20 mouse cellular contexts compared by ENCODE assay signal in the genomic region with DNA sequence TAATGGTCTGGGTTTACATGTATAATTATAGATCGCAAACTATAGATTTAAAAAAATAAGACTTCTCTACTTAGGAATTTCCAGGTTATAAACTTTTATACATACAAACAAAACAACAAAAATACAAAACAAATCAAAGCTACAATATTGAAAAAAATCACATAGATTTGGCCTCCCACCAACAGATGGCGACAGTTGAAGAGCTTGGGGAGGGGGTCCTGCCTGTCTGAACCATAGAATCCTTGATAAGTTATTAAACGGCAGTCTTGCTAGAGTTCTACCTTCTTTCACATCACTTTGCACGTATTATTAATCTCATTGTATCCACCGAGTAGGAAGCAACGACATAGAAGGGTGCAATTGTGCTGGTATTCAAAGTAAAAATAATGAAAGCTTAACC.
A peak's percentile ranks its signal among the peaks of the same experiment; 100 is the strongest.
DNase-seq lines count a peak whose midpoint lies in the region; TF ChIP-seq lines count a peak whose summit lies in the region.
"Had no signal": no experiment of that assay in that cellular context is flagged by ENCODE, and none has a peak within 500 bp of the region (broad histone marks: within the 10 kb centered on the region; RNA-seq: fewer than 3 reads in every experiment).

No protein-coding gene starts in this region.

- no peak for DNase-seq in left cerebral cortex, adult 2 months (ENCODE audit: extremely low spot score in 1 of 2, low spot score in 2 of 2)
- no peak for DNase-seq in left cerebral cortex, adult 18-20 months (ENCODE audit: low spot score in 2 of 2)
- no peak for DNase-seq in MEL (ENCODE audit: low read depth, low spot score)
- DNase-seq in naive thymus-derived CD4-positive, alpha-beta T cell, adult 2 months (ENCODE audit: low read depth): peak; percentile 37
- DNase-seq in thymus, postnatal 14 days: peak; percentile 54
- DNase-seq in embryonic facial prominence, embryonic 10.5 days (ENCODE audit: low spot score): no peak
- no peak for DNase-seq in ovary, postnatal 10 days (ENCODE audit: low spot score)
- DNase-seq in c-Kit-positive CD71-positive TER-119-positive erythroid progenitor cells, embryonic 14.5 days (ENCODE audit: low spot score): no peak
- DNase-seq: adrenal gland, adult 2 months; adrenal gland, postnatal 25 days; cerebellum, adult 11 months; cerebellum, adult 9-10 months; cerebellum, postnatal 36 days; forebrain, postnatal 0 days; gastrocnemius, postnatal 14 days; heart, adult 2 months; heart, postnatal 14 days had no signal

- no peaks in the 10 kb centered on the region for H3K4me1 ChIP-seq in MEL (ENCODE audit: control insufficient read depth in 1 of 2, insufficient read depth in 2 of 2, low read length in 2 of 2)
- no peaks in the 10 kb centered on the region for H3K4me1 ChIP-seq in embryonic facial prominence, embryonic 10.5 days
- H3K4me1 ChIP-seq: forebrain, embryonic 13.5 days; heart, embryonic 15.5 days had no signal

- peak overlapping the region; percentile 55; the same call in 1 of the 2 replicates for H3K27ac ChIP-seq in left cerebral cortex, adult 2 months
- H3K27ac ChIP-seq in MEL (ENCODE audit: control insufficient read depth, low read depth, low read length): no peak overlapping the region
- H3K27ac ChIP-seq in embryonic facial prominence, embryonic 10.5 days (replicated peaks): no peak overlapping the region
- H3K27ac ChIP-seq: forebrain, embryonic 13.5 days; heart, adult 2 months; heart, embryonic 15.5 days; hindbrain, embryonic 14.5 days had no signal

- TF ChIP-seq POLR2A in MEL (IDR thresholded peaks at IDR 0.05; ENCODE audit: control insufficient read depth in 1 of 2, insufficient read depth in 1 of 2, low read depth in 1 of 2, low read length in 2 of 2, poor library complexity in 1 of 2): no peak

- no peaks in the 10 kb centered on the region for H3K9me3 ChIP-seq in MEL (replicated peaks; ENCODE audit: insufficient read depth, low read length)
- H3K9me3 ChIP-seq in embryonic facial prominence, embryonic 10.5 days: no peaks in the 10 kb centered on the region
- H3K9me3 ChIP-seq: forebrain, embryonic 13.5 days; heart, embryonic 15.5 days had no signal

- H3K36me3 ChIP-seq in MEL (ENCODE audit: control insufficient read depth in 1 of 2, insufficient read depth in 2 of 2, low read length in 2 of 2): no peaks in the 10 kb centered on the region
- no peaks in the 10 kb centered on the region for H3K36me3 ChIP-seq in embryonic facial prominence, embryonic 10.5 days (replicated peaks)
- H3K36me3 ChIP-seq: heart, embryonic 15.5 days had no signal

- WGBS in embryonic facial prominence, embryonic 10.5 days: 91% methylated on average over 6 of the region's 6 CpGs

- no peaks in the 10 kb centered on the region for H3K79me2 ChIP-seq in MEL (ENCODE audit: control insufficient read depth, insufficient read depth, low read length, poor library complexity)

- TF ChIP-seq RAD21 in MEL (IDR thresholded peaks at IDR 0.05; ENCODE audit: low read depth, low read length): no peak; the same call in 1 of the 2 replicates

- H3K27me3 ChIP-seq in MEL (ENCODE audit: control insufficient read depth in 1 of 2, insufficient read depth in 2 of 2, low read length in 2 of 2): peaks cover 2 to 7% of the 10 kb centered on the region in 2 experiments; a peak in 3 of 4 replicates
- H3K27me3 ChIP-seq in embryonic facial prominence, embryonic 10.5 days (replicated peaks; ENCODE audit: low read depth, poor library complexity, severe bottlenecking): no peaks in the 10 kb centered on the region
- H3K27me3 ChIP-seq: forebrain, embryonic 13.5 days; heart, embryonic 15.5 days had no signal

- intact Hi-C loops in left cerebral cortex, adult 2 months (cut with DNase I): loop anchor here (1.0 to 5.0 kb wide), 5 partner anchors 22 to 88 kb away; no protein-coding TSS in a partner anchor

- H3K4me3 ChIP-seq in left cerebral cortex, adult 2 months: no peak overlapping the region
- no peak overlapping the region for H3K4me3 ChIP-seq in MEL (ENCODE audit: control insufficient read depth in 1 of 2, insufficient read depth in 1 of 2, low read depth in 2 of 2, low read length in 2 of 2)
- H3K4me3 ChIP-seq in embryonic facial prominence, embryonic 10.5 days: no peak overlapping the region
- H3K4me3 ChIP-seq: forebrain, embryonic 13.5 days; heart, adult 2 months; heart, embryonic 15.5 days had no signal

- TF ChIP-seq EP300 in MEL (IDR thresholded peaks at IDR 0.05; ENCODE audit: low read depth in 1 of 2, low read length in 2 of 2): no peak

- H3K9ac ChIP-seq in MEL (ENCODE audit: control insufficient read depth, low read depth, low read length, poor library complexity, severe bottlenecking): no peak overlapping the region
- H3K9ac ChIP-seq: forebrain, embryonic 13.5 days; forebrain, postnatal 0 days; heart, embryonic 15.5 days; hindbrain, embryonic 14.5 days had no signal

- TF ChIP-seq CTCF in left cerebral cortex, adult 2 months (IDR thresholded peaks at IDR 0.05): no peak; the same call in 1 of the 2 replicates
- peak in 2 of 3 experiments; percentile 12 to 13; a peak in 1 of 6 replicates for TF ChIP-seq CTCF in MEL (IDR thresholded peaks at IDR 0.05 in 2 of 3, conservative IDR thresholded peaks at IDR 0.05 in 1 of 3; ENCODE audit: control insufficient read depth in 1 of 3, insufficient read depth in 1 of 3, low read depth in 2 of 3, low read length in 3 of 3, poor library complexity in 1 of 3, severe bottlenecking in 1 of 3)

TF ChIP-seq in MEL, 35 proteins besides CTCF, POLR2A, EP300 and RAD21:
- TF ChIP-seq SMC3 (IDR thresholded peaks at IDR 0.05; ENCODE audit: low read depth, low read length) (no peak), ETS1 (IDR thresholded peaks at IDR 0.05; ENCODE audit: low read depth, low read length) (no peak), MYC (IDR thresholded peaks at IDR 0.05; ENCODE audit: low read depth, low read length) (no peak), ZC3H11A (IDR thresholded peaks at IDR 0.05; ENCODE audit: low read depth, low read length) (no peak), E2F4 (IDR thresholded peaks at IDR 0.05; ENCODE audit: borderline replicate concordance, low read depth, low read length) (no peak), POLR2AphosphoS5 (IDR thresholded peaks at IDR 0.05; ENCODE audit: borderline replicate concordance, low read depth, low read length) (no peak), MEF2A (IDR thresholded peaks at IDR 0.05; ENCODE audit: extremely low read depth, insufficient replicate concordance, low read depth, low read length, poor library complexity, severe bottlenecking) (no peak), ZKSCAN1 (IDR thresholded peaks at IDR 0.05; ENCODE audit: low read depth, low read length) (no peak)

Comparison
In these comparisons a context has a peak if more than half of its experiments do, and no peak if none do; other contexts are left out.
1. DNase-seq: peak in naive thymus-derived CD4-positive, alpha-beta T cell, adult 2 months (single experiment) and thymus, postnatal 14 days (single experiment); none in left cerebral cortex, adult 2 months (0 of 2), left cerebral cortex, adult 18-20 months (0 of 2), MEL (single experiment), embryonic facial prominence, embryonic 10.5 days (single experiment), ovary, postnatal 10 days (single experiment) and c-Kit-positive CD71-positive TER-119-positive erythroid progenitor cells, embryonic 14.5 days (single experiment).